Mouse (Mus musculus): ENCODE results near the gene Grap. TPM values are rescaled to one million over a fixed set of nuclear protein-coding genes. Genes with fewer than 3 reads are reported as not detected.
A peak's percentile ranks its signal among the peaks of the same experiment; 100 is the strongest.
"Not testable (repeated sequence)": the region's sequence is repeated elsewhere in the genome, so short reads cannot be mapped to it uniquely, and the experiment has no call there.

Grap gene
- total RNA-seq, 2 experiments from 2014 or later, result 7.0 to 9.0 TPM

- DNase-seq (ENCODE audit: low spot score in 2 of 2), result no peak
Measured at GRCm38 (mm10) chr11:61638764-61639536, 14.1 kb upstream of the Grap start.

- DNase-seq (ENCODE audit: low spot score in 2 of 2), result no peak
Measured at GRCm38 (mm10) chr11:61639601-61640177, 13.4 kb upstream of the Grap start.

- not testable (repeated sequence) for DNase-seq (ENCODE audit: low spot score in 2 of 2)
Measured at GRCm38 (mm10) chr11:61640585-61640984, 12.5 kb upstream of the Grap start.

- no peak for DNase-seq (ENCODE audit: low spot score in 2 of 2)
Measured at GRCm38 (mm10) chr11:61642106-61642505, 11.0 kb upstream of the Grap start.

GRCm38 (mm10) chr11:61643184-61643961 lies 9.7 kb upstream of the Grap start:
- DNase-seq (ENCODE audit: low spot score in 2 of 2), result no peak

GRCm38 (mm10) chr11:61644576-61645326 lies 8.3 kb upstream of the Grap start:
- DNase-seq (ENCODE audit: low spot score in 2 of 2), result peak; percentile 49 to 66

GRCm38 (mm10) chr11:61645357-61645857 lies 7.7 kb upstream of the Grap start:
- no peak for DNase-seq (ENCODE audit: low spot score in 2 of 2)

GRCm38 (mm10) chr11:61646499-61647039 lies 6.5 kb upstream of the Grap start:
- DNase-seq (ENCODE audit: low spot score in 2 of 2), result no peak

GRCm38 (mm10) chr11:61647110-61647910 lies 5.8 kb upstream of the Grap start:
- no peak for DNase-seq (ENCODE audit: low spot score in 2 of 2)

GRCm38 (mm10) chr11:61647956-61648748 lies 4.9 kb upstream of the Grap start:
- DNase-seq (ENCODE audit: low spot score in 2 of 2), result no peak

- DNase-seq (ENCODE audit: low spot score in 2 of 2), result peak in 1 of 2 experiments; percentile 70
Measured at GRCm38 (mm10) chr11:61648749-61649115, 4.3 kb upstream of the Grap start.

GRCm38 (mm10) chr11:61649163-61649580 lies 3.9 kb upstream of the Grap start:
- no peak for DNase-seq (ENCODE audit: low spot score in 2 of 2)

GRCm38 (mm10) chr11:61649626-61650025 lies 3.4 kb upstream of the Grap start:
- DNase-seq (ENCODE audit: low spot score in 2 of 2), result no peak

GRCm38 (mm10) chr11:61650470-61651265 lies 2.4 kb upstream of the Grap start:
- DNase-seq (ENCODE audit: low spot score in 2 of 2), result no peak

GRCm38 (mm10) chr11:61652216-61652615 lies 849 bp upstream of the Grap start:
- DNase-seq (ENCODE audit: low spot score in 2 of 2), result no peak

GRCm38 (mm10) chr11:61653568-61653967 lies 503 bp downstream of the Grap start:
- DNase-seq (ENCODE audit: low spot score in 2 of 2), result no peak

- no peak for DNase-seq (ENCODE audit: low spot score in 2 of 2)
Measured at GRCm38 (mm10) chr11:61654786-61655311, 1.8 kb downstream of the Grap start.

- DNase-seq (ENCODE audit: low spot score in 2 of 2), result no peak
Measured at GRCm38 (mm10) chr11:61655649-61656048, 2.6 kb downstream of the Grap start.

All from layer of hippocampus, postnatal 14 days (tissue).